Mouse (Mus musculus): ENCODE measurements around the gene Timm22. TPM values are rescaled to one million over a fixed set of nuclear protein-coding genes. Genes with fewer than 3 reads are reported as not detected.

Timm22 gene
- polyA plus RNA-seq (2015; fragmentation: Nextera tagmentation; extraction: Ambion mirVana): 99.8 and 107 TPM in 2 replicates

DNA sequence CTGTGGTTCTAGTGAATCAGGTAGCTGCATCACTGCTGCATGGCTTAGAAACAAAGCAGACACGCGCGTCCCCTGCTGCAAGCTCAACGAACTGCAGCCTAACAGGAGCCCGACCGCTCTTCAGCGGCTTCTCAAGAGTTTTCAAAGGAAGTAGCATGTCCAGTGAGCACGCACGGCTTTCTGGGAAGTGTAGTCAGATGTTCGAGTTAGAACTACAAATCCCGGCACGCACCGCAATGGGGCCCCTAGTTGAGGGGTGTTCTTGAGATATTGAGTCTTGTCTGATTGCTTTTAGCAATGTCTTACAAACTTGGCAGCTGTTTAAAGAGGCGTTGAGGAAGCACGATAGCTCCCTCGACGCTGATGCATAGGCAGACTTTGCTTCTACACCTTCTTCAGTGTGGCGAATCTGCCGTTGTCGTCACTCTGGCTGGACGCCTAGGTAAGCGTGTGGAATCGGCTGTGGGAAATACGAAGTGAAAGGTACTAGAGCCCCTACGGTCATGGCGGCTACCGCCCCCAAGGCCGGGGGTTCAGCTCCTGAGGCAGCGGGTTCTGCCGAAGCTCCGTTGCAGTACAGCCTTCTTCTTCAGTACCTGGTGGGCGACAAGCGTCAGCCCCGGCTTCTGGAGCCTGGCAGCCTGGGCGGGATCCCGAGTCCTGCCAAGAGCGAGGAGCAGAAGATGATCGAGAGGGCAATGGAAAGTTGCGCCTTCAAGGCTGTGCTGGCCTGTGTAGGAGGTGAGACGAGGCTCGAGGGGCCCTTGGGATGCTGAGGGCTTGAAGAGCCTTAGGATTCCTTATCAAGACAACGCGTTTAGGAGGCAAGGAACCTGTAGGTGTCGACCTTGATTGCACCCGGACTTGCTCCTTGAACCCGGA is at the start of gene Timm22:
Gene Timm22 (plus strand): TSS at position 251 of the 882 bp plus-strand sequence.
- Histone ChIP-seq H3K36me3 (ENCODE audit: control insufficient read depth, insufficient read depth, low read length) (no peaks in the 10 kb centered on the region), H3K4me2 (ENCODE audit: low read length) (peak within 1 kb of the TSS; percentile 76), H3K4me1 (ENCODE audit: control insufficient read depth, insufficient read depth, low read depth, low read length) (peaks cover 7% of the 10 kb centered on the region), H3K27me3 (replicated peaks; ENCODE audit: control insufficient read depth, insufficient read depth, low read length) (no peaks in the 10 kb centered on the region), H3K9me3 (ENCODE audit: control insufficient read depth, low read length) (no peaks in the 10 kb centered on the region), H3K27ac (ENCODE audit: low read depth, low read length) (peak within 1 kb of the TSS; percentile 82), H3K9ac (ENCODE audit: low read depth, low read length) (peak within 1 kb of the TSS; percentile 92), H3K4me3 (ENCODE audit: low read length) (peak within 1 kb of the TSS; percentile 83)
- peak; percentile 98 for ATAC-seq
- WGBS: under 1% methylated on average over 46 of the region's 46 CpGs

- ATAC-seq: no peak
- Histone ChIP-seq H3K4me2 (ENCODE audit: low read length) (no peak overlapping the region), H3K4me1 (ENCODE audit: control insufficient read depth, insufficient read depth, low read depth, low read length) (peaks cover 24% of the 10 kb centered on the region), H3K27ac (ENCODE audit: low read depth, low read length) (no peak overlapping the region), H3K4me3 (ENCODE audit: low read length) (no peak overlapping the region), H3K36me3 (ENCODE audit: control insufficient read depth, insufficient read depth, low read length) (no peaks in the 10 kb centered on the region), H3K9me3 (ENCODE audit: control insufficient read depth, low read length) (no peaks in the 10 kb centered on the region), H3K27me3 (replicated peaks; ENCODE audit: control insufficient read depth, insufficient read depth, low read length) (no peaks in the 10 kb centered on the region), H3K9ac (ENCODE audit: low read depth, low read length) (no peak overlapping the region)
- 48% methylated on average over 12 of the region's 12 CpGs for WGBS
Observed at GRCm38 (mm10) chr11:76357464-76357863, 49.3 kb upstream of the Timm22 start.

- Histone ChIP-seq H3K4me2 (ENCODE audit: low read length) (no peak overlapping the region), H3K27ac (ENCODE audit: low read depth, low read length) (no peak overlapping the region), H3K27me3 (replicated peaks; ENCODE audit: control insufficient read depth, insufficient read depth, low read length) (no peaks in the 10 kb centered on the region), H3K4me3 (ENCODE audit: low read length) (no peak overlapping the region), H3K9ac (ENCODE audit: low read depth, low read length) (no peak overlapping the region), H3K4me1 (ENCODE audit: control insufficient read depth, insufficient read depth, low read depth, low read length) (peaks cover 25% of the 10 kb centered on the region), H3K9me3 (ENCODE audit: control insufficient read depth, low read length) (no peaks in the 10 kb centered on the region), H3K36me3 (ENCODE audit: control insufficient read depth, insufficient read depth, low read length) (no peaks in the 10 kb centered on the region)
- ATAC-seq: no peak
- WGBS: 32% methylated on average over 14 of the region's 14 CpGs
Observed at GRCm38 (mm10) chr11:76358628-76359320, 48.0 kb upstream of the Timm22 start.

- Histone ChIP-seq H3K4me3 (ENCODE audit: low read length) (no peak overlapping the region), H3K4me1 (ENCODE audit: control insufficient read depth, insufficient read depth, low read depth, low read length) (peaks cover 26% of the 10 kb centered on the region), H3K27ac (ENCODE audit: low read depth, low read length) (no peak overlapping the region), H3K9me3 (ENCODE audit: control insufficient read depth, low read length) (no peaks in the 10 kb centered on the region), H3K4me2 (ENCODE audit: low read length) (no peak overlapping the region), H3K36me3 (ENCODE audit: control insufficient read depth, insufficient read depth, low read length) (no peaks in the 10 kb centered on the region), H3K9ac (ENCODE audit: low read depth, low read length) (no peak overlapping the region), H3K27me3 (replicated peaks; ENCODE audit: control insufficient read depth, insufficient read depth, low read length) (no peaks in the 10 kb centered on the region)
- ATAC-seq: no peak
- WGBS: 53% methylated on average over 6 of the region's 6 CpGs
Observed at GRCm38 (mm10) chr11:76360255-76360654, 46.5 kb upstream of the Timm22 start.

- no peak overlapping the region for H3K4me2 ChIP-seq (ENCODE audit: low read length)
- no peak overlapping the region for H3K27ac ChIP-seq (ENCODE audit: low read depth, low read length)
- H3K9me3 ChIP-seq (ENCODE audit: control insufficient read depth, low read length): no peaks in the 10 kb centered on the region
- H3K9ac ChIP-seq (ENCODE audit: low read depth, low read length): no peak overlapping the region
- no peak for ATAC-seq
- WGBS: 66% methylated on average over 4 of the region's 4 CpGs
- H3K4me1 ChIP-seq (ENCODE audit: control insufficient read depth, insufficient read depth, low read depth, low read length): peaks cover 26% of the 10 kb centered on the region
- H3K4me3 ChIP-seq (ENCODE audit: low read length): no peak overlapping the region
- H3K36me3 ChIP-seq (ENCODE audit: control insufficient read depth, insufficient read depth, low read length): no peaks in the 10 kb centered on the region
- no peaks in the 10 kb centered on the region for H3K27me3 ChIP-seq (replicated peaks; ENCODE audit: control insufficient read depth, insufficient read depth, low read length)
Observed at GRCm38 (mm10) chr11:76361422-76361821, 45.3 kb upstream of the Timm22 start.

GRCm38 (mm10) chr11:76363178-76363577 is 43.6 kb upstream of the Timm22 start:
- peak overlapping the region; percentile 32; the same call in 1 of the 2 replicates for H3K27ac ChIP-seq (ENCODE audit: low read depth, low read length)
- 0 out of 2 replicates have a peak overlapping the region, but pooled peaks have one; percentile 15 for H3K4me2 ChIP-seq (ENCODE audit: low read length)
- H3K36me3 ChIP-seq (ENCODE audit: control insufficient read depth, insufficient read depth, low read length): no peaks in the 10 kb centered on the region
- WGBS: 2% methylated on average over 6 of the region's 6 CpGs
- peak; percentile 68 for ATAC-seq
- H3K27me3 ChIP-seq (replicated peaks; ENCODE audit: control insufficient read depth, insufficient read depth, low read length): no peaks in the 10 kb centered on the region
- no peak overlapping the region for H3K4me3 ChIP-seq (ENCODE audit: low read length)
- H3K4me1 ChIP-seq (ENCODE audit: control insufficient read depth, insufficient read depth, low read depth, low read length): peaks cover 21% of the 10 kb centered on the region
- peak overlapping the region; percentile 18; the same call in 1 of the 2 replicates for H3K9ac ChIP-seq (ENCODE audit: low read depth, low read length)
- no peaks in the 10 kb centered on the region for H3K9me3 ChIP-seq (ENCODE audit: control insufficient read depth, low read length)

GRCm38 (mm10) chr11:76363636-76364035 is 43.1 kb upstream of the Timm22 start:
- Histone ChIP-seq H3K4me3 (ENCODE audit: low read length) (no peak overlapping the region), H3K4me2 (ENCODE audit: low read length) (no peak overlapping the region), H3K27ac (ENCODE audit: low read depth, low read length) (peak overlapping the region; percentile 18; the same call in 1 of the 2 replicates), H3K4me1 (ENCODE audit: control insufficient read depth, insufficient read depth, low read depth, low read length) (peaks cover 19% of the 10 kb centered on the region), H3K36me3 (ENCODE audit: control insufficient read depth, insufficient read depth, low read length) (no peaks in the 10 kb centered on the region), H3K9ac (ENCODE audit: low read depth, low read length) (no peak overlapping the region), H3K27me3 (replicated peaks; ENCODE audit: control insufficient read depth, insufficient read depth, low read length) (no peaks in the 10 kb centered on the region), H3K9me3 (ENCODE audit: control insufficient read depth, low read length) (no peaks in the 10 kb centered on the region)
- ATAC-seq: no peak
- 10% methylated on average over 9 of the region's 9 CpGs for WGBS

DNA sequence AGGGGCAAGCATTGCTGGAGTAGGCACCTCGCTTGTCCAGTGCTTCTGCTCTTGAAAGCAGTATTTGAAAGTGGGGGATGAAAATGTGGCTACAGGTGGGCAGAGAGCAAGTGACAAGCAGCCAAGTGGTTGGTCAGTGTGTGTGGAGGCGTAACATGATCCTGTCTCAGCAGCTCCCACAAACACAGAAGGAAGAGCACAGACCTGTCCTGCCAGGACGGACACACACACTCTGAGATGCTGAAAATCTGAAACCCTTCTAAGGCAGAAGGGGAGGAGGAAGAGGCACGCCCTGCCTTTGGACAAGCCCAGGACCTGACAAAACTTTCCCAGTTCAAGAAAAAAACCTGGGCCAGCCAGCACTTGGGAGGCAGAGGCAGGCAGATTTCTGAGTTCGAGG is 42.7 kb upstream of the Timm22 start:
- Histone ChIP-seq H3K36me3 (ENCODE audit: control insufficient read depth, insufficient read depth, low read length) (no peaks in the 10 kb centered on the region), H3K4me2 (ENCODE audit: low read length) (no peak overlapping the region), H3K27ac (ENCODE audit: low read depth, low read length) (no peak overlapping the region), H3K9ac (ENCODE audit: low read depth, low read length) (no peak overlapping the region), H3K4me1 (ENCODE audit: control insufficient read depth, insufficient read depth, low read depth, low read length) (peaks cover 15% of the 10 kb centered on the region), H3K4me3 (ENCODE audit: low read length) (no peak overlapping the region), H3K9me3 (ENCODE audit: control insufficient read depth, low read length) (no peaks in the 10 kb centered on the region), H3K27me3 (replicated peaks; ENCODE audit: control insufficient read depth, insufficient read depth, low read length) (no peaks in the 10 kb centered on the region)
- WGBS: 59% methylated on average over 5 of the region's 5 CpGs
- no peak for ATAC-seq

DNA sequence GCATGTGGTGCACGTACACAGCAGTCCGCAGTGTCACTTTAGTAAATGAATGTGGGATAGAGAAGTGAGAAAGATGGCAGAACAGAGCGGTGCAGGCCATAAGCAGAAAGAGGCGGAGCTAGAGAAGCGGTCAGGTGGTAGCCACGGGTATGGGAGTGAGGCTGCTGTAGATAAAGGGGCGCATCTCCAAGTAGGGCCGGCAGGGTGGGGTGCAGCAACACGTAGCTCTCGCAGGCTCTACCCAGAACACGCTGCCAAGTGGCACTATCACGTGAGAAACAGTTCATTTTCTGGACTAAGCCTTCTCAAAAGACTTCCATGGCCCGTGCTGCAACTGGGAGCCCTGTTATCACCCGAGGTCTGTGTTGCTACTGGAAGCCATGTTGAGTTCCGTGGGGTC is 40.0 kb upstream of the Timm22 start:
- Histone ChIP-seq H3K9ac (ENCODE audit: low read depth, low read length) (no peak overlapping the region), H3K36me3 (ENCODE audit: control insufficient read depth, insufficient read depth, low read length) (no peaks in the 10 kb centered on the region), H3K27me3 (replicated peaks; ENCODE audit: control insufficient read depth, insufficient read depth, low read length) (no peaks in the 10 kb centered on the region), H3K4me3 (ENCODE audit: low read length) (no peak overlapping the region), H3K4me1 (ENCODE audit: control insufficient read depth, insufficient read depth, low read depth, low read length) (peaks cover 9% of the 10 kb centered on the region), H3K9me3 (ENCODE audit: control insufficient read depth, low read length) (no peaks in the 10 kb centered on the region), H3K27ac (ENCODE audit: low read depth, low read length) (no peak overlapping the region), H3K4me2 (ENCODE audit: low read length) (no peak overlapping the region)
- ATAC-seq: no peak
- WGBS: 89% methylated on average over 15 of the region's 15 CpGs
